Mouse (Mus musculus) bone marrow macrophage, adult 2 months (primary cell): ENCODE measurements at regions not wholly inside any gene's neighbourhood (a gene's known extent, or its start where the extent isn't known, plus 50 kb on each side); places are given as distances from the start of the nearest gene placed in this dataset.

ENCODE experiments used
- H3K27ac ChIP-seq: 2 replicates; pipeline ENCODE4 v1.5.1; 2012; ENCODE audit warnings: low read depth, low read length; ENCODE audit not compliant: insufficient read depth
- H3K4me1 ChIP-seq: 2 replicates; pipeline ENCODE4 v1.6.1; 2012; ENCODE audit warnings: low read length; ENCODE audit not compliant: control insufficient read depth, insufficient read depth
- H3K4me3 ChIP-seq: 2 replicates; pipeline ENCODE4 v1.5.1; 2012; ENCODE audit warnings: mild to moderate bottlenecking, low read length, moderate library complexity; ENCODE audit not compliant: insufficient read depth
- CTCF ChIP-seq: IDR thresholded peaks from 2 replicates; pipeline ENCODE4 v1.5.1; 2012; ENCODE audit warnings: low read depth, mild to moderate bottlenecking, low read length, moderate library complexity
- POLR2A ChIP-seq: IDR thresholded peaks from 2 replicates; pipeline ENCODE4 v1.6.1; 2012; ENCODE audit warnings: mild to moderate bottlenecking, low read depth, low read length, borderline replicate concordance

GRCm38 (mm10) chr9:15175866-15176265, 63.0 kb upstream of the Vstm5 start:
- no peak for TF ChIP-seq POLR2A
- TF ChIP-seq CTCF, result no peak
- H3K4me1 ChIP-seq, result peaks cover 15% of the 10 kb centered on the region
- H3K27ac ChIP-seq, result no peak overlapping the region
- H3K4me3 ChIP-seq, result no peak overlapping the region

GRCm38 (mm10) chr9:15175412-15175811, 63.4 kb upstream of the Vstm5 start:
- Histone ChIP-seq H3K4me1 (peaks cover 15% of the 10 kb centered on the region), H3K27ac (no peak overlapping the region), H3K4me3 (no peak overlapping the region)
- TF ChIP-seq POLR2A, result no peak
- no peak for TF ChIP-seq CTCF

- Histone ChIP-seq H3K4me3 (no peak overlapping the region), H3K4me1 (no peaks in the 10 kb centered on the region), H3K27ac (no peak overlapping the region)
- no peak for TF ChIP-seq CTCF
Observed at GRCm38 (mm10) chr9:15170911-15171310, 59.0 kb upstream of the Hephl1 start.

GRCm38 (mm10) chr9:15169714-15170113, 57.8 kb upstream of the Hephl1 start:
- Histone ChIP-seq H3K4me1 (no peaks in the 10 kb centered on the region), H3K27ac (no peak overlapping the region), H3K4me3 (no peak overlapping the region)
- TF ChIP-seq CTCF, result 0 out of 2 replicates have a peak, but pooled peaks have one; percentile 21
- no peak for TF ChIP-seq POLR2A

GRCm38 (mm10) chr9:15168961-15169360, 57.1 kb upstream of the Hephl1 start:
- no peak overlapping the region for H3K4me3 ChIP-seq
- H3K27ac ChIP-seq, result no peak overlapping the region
- TF ChIP-seq POLR2A (no peak), CTCF (no peak)
- H3K4me1 ChIP-seq, result no peaks in the 10 kb centered on the region

GRCm38 (mm10) chr9:15166896-15167295, 55.0 kb upstream of the Hephl1 start:
- Histone ChIP-seq H3K4me1 (no peaks in the 10 kb centered on the region), H3K27ac (no peak overlapping the region), H3K4me3 (no peak overlapping the region)
- TF ChIP-seq CTCF (no peak), POLR2A (no peak)

- Histone ChIP-seq H3K27ac (no peak overlapping the region), H3K4me3 (no peak overlapping the region), H3K4me1 (no peaks in the 10 kb centered on the region)
- TF ChIP-seq CTCF (no peak), POLR2A (no peak)
Observed at GRCm38 (mm10) chr9:15166476-15166875, 54.6 kb upstream of the Hephl1 start.
